Mouse (Mus musculus) adrenal gland, adult 8-10 months (tissue): ENCODE measurements around the gene Kdm4a. TPM values are rescaled to one million over a fixed set of nuclear protein-coding genes. Genes with fewer than 3 reads are reported as not detected.

Experiments
- DNase-seq: peaks from one replicate; pipeline ENCODE4 v3.0.0; 2022
- total RNA-seq, 4 experiments: library from RNA; stranded (reverse); gene quantifications; 2 replicates each; pipeline ENCODE4 v1.2.4; 2022

Kdm4a gene
- total RNA-seq, 4 experiments from 2014 or later = 39.7 to 56.1 (median 49.7) TPM

DNA sequence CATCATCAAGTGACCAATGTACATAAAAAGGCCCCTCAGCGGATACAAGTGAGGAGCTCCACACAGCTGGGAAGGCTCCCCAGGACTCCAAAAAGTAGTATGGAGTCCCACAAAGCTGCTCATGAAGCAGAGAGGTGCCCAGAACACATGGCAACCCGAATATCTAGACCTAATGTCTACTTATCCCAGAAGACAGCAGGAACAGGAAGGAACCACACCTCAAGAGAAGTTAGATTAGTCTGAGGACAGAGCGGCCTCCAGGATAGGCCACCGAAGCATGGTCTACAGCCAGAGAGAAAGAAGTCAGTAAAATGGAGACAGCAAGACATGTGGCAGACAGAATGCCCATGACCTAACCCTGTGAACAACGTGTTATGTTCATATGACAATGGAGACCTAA is 25.0 kb downstream of the Kdm4a start:
- no peak for DNase-seq

DNA sequence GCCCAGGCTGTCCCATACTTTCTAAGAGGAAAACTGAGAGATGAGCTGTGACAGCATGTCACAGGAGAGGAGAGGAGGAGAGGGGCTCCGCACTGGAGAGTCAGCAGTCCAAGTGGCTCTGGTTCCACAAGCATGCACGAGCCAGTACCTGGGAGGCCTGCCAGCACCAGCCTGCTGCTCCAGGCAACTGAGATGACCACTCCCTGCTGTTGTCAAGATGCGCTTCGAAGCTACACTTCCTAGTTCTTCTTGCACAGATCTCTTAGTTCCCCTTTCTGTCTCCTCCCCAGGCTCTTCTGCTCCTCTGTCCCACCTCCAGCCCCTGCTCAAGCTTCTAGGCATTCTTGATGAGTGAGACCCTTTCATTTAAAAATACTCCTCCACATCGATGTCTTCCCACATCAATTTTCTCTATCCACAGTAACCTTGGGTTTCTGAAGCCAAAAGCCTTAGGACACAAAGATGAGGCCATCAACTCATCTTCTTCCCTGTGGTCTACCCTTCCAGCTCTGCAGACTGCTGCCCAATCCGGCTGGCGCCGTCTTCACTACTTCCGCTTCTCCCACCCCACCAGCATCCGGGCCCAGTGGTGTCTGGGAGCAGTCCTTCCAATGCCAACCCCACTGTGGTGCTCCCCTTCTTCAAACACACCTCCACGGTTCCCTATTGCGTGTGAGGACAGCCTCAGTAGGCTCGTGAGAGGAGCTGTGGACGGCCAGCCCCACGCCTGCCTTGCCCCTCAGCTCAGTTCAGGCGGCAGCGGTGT is 27.6 kb downstream of the Kdm4a start:
- no peak for DNase-seq

DNA sequence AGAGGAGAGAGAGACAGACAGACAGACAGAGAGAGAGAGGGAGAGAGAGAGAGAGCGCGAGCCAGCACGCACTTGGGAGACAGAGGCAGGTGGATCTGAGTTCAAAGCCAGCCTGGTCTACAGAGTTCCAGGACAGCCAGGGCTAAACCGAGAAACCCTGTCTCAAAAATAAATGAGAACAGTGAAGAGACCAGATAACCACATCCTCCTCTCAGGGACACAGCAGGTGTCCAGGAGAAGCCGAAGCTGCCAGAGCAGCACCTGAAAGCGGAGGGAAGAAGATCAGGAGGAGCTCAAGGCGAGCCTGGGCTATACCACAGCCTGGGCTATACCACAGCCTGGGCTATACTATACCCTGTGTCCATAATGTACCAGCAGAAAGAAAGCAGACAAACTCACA is 29.0 kb downstream of the Kdm4a start:
- DNase-seq = no peak

DNA sequence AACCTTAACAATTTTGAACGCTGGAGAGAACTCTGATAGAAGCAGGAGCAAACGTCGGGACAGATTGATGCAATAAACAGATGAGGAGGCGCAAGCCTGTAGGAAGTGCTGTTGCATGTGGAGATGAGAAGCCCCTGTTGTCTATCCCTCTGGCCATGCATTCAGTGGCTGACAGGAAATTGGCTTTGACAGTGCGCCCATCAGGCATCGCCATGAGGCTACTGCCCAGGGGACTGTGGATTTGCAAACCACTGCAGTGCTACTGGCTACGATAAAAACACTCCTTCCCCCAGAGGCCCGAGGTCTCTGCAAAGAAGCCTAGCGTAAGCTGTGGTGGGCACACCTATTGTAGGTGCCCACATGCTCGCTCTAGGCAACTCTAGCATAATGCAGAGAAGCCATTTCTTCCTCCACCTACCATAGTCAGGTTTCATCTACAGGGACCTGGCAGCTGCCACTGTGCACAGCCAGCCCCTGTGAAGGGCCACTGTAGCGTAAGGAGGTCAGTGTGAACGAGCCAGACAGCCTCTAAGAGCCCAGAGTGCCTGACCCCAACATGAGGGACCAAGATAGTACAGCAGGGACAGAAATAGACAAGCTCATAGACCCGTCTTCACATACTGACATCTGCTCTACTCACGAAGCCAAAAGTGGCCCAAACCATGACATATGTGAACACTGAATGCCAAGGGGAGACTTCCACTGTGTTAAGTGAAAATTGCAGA is 29.7 kb downstream of the Kdm4a start:
- no peak for DNase-seq

DNA sequence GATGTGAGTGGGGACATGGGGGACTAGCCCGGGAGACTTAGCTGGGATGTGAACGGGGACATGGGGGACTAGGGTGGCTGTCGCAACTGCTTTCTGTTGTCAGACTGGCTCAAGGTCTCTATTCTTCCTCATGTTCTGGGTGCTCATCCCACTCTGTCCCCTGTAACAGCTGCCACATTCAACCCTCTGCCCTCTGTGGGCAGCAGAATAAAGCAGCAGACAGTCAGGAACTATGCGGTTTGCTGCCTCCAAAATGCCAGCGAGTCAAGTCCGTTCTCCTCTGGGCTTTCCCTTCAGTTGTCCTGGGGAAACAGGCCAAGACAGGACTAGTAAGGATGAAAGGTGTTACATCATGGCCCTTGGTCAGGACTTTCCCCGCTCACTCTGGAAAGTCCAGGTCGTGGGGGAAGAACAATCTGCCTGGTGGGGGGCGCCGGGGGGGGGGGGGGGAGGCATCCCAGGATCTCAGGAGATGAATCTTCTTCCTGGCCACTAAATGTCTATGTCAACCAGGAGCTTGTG is 30.7 kb downstream of the Kdm4a start:
- DNase-seq = no peak

DNA sequence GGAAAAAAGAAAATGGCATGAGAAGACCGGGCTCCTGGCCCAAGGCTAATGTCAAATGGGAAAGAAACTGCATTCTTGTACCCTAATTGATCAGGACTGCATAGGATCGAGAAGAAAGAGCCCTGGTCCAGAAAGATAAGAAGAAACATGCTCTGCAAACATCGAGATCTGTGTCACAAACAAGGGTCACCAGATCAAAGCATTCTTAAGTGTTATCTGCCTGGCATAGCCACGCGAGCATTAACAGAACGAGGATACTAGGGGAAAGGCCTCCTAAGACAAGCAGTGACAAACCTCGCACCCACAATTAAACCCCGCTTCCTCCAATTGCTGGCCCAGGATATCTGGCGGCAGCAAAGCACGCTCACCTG is 31.5 kb downstream of the Kdm4a start:
- no peak for DNase-seq

DNA sequence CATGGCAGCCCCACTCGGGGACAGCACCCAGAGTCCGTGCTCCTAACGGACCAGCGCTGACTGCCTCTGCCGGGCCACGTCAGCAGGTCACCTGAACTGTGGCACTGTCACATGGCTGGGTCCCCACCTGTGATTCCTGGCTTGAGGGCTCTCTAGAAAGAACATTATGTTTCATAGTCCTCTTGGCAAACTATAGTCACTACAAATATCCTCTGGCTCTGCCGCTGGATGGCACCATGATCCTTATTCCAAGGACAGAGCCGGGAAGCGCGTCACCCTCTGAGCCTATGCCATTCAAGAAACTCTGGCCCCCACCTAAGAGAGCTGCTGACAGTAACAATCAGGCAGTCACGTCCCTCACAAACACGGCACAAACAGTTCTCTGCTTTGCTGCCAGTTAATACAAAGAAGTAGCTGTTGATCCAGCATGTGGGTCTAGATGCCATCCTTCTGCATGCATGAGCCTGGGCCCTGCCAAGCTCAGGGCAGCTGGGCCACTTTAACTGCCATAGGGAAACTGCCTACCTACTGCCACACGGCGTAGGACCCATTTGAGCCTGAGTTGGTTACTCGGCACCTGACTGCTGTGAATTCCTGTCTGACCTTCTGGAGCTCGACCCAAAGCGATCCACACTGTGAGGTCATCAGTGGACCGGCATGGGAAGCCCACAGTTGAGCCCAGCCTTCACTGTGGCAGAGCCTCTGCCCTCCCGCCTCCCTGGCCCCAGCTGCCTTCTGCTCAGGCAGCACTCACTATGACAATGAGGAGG is 32.1 kb downstream of the Kdm4a start:
- DNase-seq = no peak

DNA sequence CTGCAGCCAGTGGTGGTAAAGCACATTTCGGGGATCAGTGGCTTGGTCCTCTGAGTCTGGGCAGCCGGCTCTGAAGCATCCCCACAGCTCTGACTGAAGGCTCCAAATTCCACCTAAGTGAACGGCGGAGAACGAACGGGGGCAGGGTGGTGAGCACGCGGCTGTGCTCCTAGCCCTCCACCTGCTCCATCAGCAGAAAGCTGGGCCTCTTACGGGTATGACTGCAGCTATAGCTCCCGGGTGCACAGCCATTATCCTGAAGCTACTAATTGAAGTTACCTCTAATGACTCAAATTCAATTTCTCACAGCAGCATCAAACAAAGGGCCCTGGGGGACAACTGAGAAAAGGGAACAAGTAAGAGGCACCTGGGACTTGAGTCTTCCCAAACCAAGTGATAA is 32.8 kb downstream of the Kdm4a start:
- DNase-seq = no peak

DNA sequence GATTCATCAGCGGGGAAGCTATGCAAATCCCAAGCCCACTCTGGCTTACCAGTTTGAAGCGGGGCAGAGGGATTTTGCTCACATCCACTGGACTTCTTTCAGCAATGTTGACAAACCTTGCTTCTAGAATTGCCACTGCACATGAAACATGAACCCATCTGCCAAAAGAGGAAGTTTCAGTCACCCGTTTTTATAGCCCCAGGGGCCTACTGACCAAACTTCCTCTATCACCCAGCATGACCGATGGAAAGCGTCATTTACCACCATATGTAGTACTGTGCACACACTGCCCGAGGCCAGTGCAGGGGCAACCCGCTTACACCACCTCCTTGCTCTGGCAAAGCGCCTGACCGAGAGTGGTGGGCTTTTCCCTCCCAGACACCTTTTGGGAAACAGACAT is 35.5 kb downstream of the Kdm4a start:
- no peak for DNase-seq

DNA sequence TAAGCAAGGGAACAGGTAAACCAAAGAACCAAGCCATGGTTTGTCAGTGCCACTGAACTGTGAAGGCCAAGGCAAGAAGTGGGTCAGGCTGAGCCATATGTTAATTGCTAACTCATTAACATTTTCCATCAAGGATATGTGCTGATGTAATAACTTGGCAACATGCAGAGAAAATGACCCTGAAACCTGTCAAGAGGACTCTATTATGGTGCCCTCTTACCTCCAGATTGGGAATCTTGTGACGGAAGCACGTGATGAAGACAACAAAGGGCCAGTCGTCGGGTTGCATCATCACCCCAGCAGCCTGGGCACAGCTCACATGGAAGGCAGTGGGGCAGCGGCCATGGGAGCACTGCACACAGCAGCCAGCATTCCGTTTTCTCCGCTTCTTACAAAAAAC is 36.2 kb downstream of the Kdm4a start:
- DNase-seq = peak; percentile 42

DNA sequence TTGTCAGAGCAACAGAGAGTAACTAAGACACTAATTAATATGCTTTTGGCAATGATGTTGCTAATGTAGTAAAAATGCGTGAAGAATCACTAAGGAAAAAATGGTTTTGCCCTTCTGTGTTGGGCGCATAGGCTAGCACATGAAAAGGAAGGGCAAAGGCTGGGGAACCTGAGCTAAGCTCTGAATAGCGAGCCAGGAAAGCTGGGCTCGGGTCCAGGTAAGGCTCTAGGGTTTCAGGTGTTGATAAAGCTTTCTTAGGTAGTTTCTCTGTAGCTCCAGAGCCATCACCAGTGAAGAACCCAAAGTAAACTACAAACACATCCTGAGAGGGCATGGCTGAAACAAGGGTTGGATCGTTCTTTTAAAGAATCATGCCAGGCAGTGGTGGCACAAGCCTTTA is 38.3 kb downstream of the Kdm4a start:
- DNase-seq = no peak

DNA sequence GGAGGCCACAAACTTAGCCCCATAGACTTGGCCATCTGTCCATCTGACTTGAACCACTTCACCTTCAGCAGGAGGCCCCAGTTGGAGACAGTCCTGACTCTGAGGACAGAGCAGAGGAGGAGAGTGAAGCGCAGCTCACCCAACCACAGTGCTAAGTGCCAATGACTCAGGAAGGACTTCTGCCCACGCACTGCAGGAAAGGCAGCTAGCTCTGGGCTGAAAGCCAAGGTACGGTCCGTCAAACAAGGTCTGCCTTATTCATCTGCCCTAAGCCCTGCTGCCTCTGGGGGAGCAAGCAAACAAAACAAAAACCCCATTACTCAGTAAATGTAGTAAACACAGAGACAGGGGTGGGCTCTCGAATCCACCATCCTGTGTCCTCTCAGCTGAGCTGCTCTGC is 41.0 kb downstream of the Kdm4a start:
- peak; percentile 81 for DNase-seq

DNA sequence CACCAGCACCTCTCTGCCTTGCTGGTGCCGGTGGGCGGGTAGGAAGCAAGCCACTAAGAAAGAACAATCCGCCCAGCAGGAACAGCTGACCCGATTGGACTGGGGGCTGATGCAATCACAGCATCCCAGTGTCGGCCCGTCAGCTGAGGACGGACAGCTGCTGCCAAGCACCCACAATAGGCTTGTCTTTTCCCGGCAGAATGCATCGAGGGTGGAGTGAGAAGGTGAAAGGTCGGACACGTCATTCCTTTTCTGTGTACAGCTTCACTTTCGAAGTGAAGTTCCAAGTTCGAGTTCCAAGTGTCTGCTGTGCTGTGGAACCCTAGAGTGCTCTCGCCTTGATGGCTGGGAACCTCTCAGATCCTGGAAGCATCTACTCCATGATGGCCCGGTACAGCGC is 42.0 kb downstream of the Kdm4a start:
- no peak for DNase-seq

DNA sequence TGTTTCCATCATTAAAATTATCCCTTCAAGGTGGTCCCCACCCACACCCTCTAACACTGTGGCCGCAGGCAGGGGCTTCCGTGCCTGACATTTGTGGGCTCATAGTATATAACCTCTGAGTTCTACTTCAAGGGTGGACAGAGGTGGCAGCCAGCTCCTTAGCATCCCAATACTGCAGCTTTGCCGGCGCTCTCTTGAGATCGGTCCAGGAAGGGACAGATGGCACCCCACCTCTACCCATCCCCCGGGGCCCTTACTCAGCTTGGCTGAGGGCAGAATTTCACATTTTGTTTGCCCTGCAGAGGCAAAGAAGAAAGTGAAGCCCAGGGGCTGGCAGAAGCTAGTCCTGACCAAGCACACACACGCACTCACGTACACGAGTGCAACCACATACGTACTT is 42.5 kb downstream of the Kdm4a start:
- DNase-seq = no peak

DNA sequence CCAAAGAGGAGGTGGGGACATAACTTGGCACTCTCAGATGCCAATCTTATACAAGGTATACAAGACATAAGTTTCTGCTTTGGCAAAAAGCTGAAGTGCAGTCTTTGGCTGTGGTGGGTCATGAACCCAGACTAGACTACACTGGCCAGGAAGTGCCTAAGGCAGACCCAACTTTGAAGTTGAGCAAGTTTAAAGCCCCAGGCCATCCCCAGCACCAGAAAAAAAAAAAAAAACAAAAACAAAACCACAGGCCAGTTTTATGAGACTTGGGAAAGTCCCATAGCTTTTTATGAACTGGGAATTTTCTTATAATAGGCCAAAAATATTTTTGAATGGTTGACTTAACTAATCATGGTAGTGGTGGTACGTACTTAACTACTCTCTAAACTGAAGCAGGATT is 44.4 kb downstream of the Kdm4a start:
- DNase-seq = no peak

DNA sequence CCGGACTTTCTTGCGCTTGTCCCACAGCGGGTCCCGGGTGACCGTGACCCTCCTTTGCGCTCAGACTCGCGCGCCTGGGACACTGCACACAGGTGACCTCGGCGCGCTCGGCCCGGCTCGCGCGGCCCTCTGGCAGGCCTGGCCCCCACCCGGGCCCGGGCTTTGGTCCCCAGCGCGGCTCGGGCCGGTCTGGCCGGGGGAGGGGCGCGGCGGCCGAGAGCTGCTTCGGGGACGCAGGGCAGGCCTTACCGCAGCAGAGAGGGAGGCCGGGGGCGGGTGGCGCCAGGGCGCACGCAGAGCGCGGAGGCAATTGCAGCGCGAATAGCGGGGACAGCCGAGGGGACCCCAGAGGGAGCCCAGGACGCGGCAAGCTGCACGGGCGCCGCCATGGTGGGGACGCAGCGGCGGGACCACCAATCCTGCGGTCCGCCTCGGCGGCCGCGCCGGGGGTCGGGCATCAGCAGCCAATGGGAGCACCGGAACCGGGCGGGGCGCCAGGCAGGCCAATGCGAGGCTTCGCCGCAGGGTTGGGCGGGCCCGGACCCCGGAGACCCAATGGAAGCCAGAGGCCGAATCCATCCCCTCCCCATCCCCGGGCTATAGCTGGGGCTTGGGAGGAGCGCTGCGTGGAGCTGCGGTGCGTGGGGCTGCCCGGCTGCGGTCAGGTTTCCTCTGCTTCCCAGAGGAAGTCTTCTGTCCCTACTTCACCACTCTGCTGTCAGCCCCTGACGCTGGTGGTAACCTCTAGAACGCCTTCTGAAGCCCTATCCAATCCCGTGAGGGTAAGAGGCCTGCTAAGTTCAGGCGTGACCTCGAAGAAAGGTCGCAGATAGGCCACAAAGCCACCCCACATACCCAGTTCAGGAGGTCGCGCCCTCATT is 45.1 kb downstream of the Kdm4a start, which contains the start of gene St3gal3:
Gene St3gal3 (minus strand): TSS at position 430 of the 881 bp plus-strand sequence.
- peak; percentile 95 for DNase-seq

DNA sequence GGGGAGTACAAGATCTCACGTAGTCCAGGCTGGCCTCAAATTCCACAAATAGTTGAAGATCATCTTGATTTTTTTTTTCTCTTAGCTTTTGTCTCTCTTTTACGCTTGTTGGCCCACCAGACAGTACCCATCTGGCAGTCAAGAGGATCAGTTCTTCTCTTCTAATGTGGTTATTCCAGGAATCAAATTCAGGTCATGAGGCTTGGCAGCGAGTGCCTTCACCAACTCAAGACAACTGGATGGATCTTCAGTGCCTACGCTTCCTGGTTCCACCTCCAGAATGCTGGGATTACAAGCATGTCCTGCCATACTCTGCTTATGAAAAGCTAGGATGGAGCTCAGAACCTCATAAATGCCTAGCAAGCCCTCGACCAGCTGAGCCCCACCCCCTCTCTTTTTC is 48.5 kb downstream of the Kdm4a start:
- no peak for DNase-seq

DNA sequence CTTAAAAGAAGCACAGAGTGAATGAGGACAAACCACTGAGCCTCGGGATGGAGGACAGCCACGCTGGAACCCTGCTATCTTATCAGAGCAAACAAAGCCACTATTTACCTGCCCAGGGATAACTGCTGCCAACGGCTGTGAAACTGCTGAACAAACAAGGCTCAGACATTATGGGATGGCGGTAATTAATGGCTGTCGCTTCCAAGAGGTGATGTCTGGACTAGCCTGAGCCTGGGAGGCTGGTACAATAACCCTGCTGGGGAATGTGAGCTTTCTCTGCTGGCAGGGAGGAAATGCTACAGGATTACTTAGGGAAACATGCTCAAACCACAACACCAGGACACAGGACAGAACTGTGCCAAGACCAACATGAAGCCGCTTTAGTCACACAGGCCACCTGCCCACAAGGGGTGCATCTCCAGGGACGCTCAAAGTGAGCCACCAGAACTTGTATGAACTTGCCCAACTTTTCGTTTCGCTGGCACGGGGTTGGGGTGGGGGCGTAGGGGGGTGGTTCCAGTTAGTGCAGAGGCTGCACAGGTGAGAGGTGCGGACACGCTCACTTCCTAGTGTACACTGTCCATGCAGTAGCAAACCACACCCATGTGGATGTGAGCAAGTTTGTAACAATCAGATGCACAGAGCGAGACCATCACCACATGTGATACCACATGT is 56.7 kb downstream of the Kdm4a start:
- DNase-seq = no peak

DNA sequence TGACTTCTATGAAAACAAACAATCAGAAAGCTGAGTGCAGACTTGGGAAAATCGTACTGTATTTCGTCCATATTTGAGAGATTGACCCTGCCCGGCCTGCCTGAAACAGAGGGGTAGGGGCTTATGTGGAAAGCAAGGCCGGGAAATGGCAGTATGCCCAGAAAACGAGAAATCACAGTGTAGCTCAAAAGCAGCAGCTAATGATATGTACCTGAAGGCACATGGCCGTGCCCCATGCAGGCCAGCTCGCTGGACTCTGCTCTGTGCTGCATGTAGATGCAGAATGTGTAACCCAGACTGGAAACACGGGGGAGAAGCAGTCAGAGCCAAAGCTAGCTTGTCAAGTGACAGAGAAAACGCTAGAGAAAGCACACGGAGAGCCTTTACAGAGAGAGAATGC is 57.8 kb downstream of the Kdm4a start:
- DNase-seq = no peak

DNA sequence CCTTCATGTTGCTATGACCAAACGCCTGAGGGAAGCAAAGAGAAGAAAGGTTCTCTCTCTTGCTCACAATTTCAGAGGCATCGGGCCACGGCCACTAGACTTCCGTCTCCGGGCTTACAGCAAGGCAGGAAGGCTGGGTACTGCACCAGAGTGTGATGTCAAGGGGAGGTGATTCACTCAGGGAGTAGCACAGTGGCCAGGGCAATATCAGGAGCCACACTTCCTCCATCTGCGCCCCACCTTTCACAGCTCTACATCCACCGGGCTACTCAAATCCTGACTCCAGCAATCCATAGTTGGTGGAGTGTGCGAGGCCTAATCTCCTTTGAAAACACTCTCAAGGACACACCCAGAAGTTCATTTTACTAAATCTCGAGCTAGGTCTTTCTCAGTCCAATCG is 62.3 kb downstream of the Kdm4a start:
- no peak for DNase-seq

DNA sequence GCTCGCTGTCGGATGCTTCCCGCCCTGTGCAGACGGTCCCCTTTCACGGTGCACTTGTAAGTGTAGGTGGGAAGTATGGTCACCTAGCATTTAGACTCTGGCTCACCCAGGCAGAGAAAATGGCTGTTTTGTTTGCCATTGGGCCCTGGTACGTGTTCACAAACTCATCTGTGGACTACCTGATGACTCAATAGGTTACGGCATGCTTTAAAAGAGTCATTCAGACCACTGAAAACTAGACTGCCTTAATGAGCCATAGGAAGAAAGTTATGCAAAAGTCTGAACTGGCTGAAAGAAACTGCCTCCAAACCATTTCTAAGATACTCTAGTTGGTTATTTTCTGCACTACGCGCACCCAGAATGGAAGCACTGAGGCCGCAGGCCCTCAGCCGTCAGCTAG is 63.7 kb downstream of the Kdm4a start:
- no peak for DNase-seq

DNA sequence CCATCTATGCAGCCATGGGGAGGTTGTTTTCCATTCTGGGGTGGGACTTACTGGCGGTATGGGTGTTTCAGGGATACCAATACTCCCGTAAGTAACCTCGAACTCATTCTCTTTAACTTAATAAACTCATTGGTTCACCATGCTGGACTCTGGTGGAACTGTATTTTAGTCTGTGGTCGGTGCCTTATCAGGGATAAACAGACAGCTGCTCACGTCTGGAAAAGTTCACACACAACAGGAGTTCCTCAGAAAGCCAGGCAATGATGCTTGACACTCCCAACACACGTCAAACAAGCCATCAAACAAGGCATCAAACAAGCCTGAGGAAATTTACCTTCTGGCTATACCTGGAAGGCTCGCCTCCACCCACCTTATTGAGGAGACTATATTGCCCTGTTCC is 64.7 kb downstream of the Kdm4a start:
- no peak for DNase-seq
